Mouse (Mus musculus) neutrophil, adult 5-6 weeks (primary cell): ENCODE measurements around the gene Atp1b1. TPM values are rescaled to one million over a fixed set of nuclear protein-coding genes. Genes with fewer than 3 reads are reported as not detected.

Experiments used
- ATAC-seq: fragments of 151-379, 151-347 bp; 2 replicates; pipeline ENCODE4 v1.8.0; 2017; ENCODE audit warnings: mild to moderate bottlenecking, moderate TSS enrichment; ENCODE audit not compliant: insufficient number of reproducible peaks, poor library complexity, low FRiP score, severe bottlenecking; ENCODE audit errors: extremely low read depth
- total RNA-seq: library from RNA; stranded (forward); fragments of 200-1000 nt; gene quantifications from 2 replicates; pipeline ENCODE4 v1.2.3, GENCODE M21; 2017

Gene Atp1b1
- total RNA-seq, 1 experiment from 2014 or later, result 16.5 TPM

- no peak for ATAC-seq
These were observed 45.2 kb downstream of the Atp1b1 start for GRCm38 (mm10) chr1:164412906-164413305.

GRCm38 (mm10) chr1:164411306-164411705 is 46.8 kb downstream of the Atp1b1 start:
- ATAC-seq, result no peak

- no peak for ATAC-seq
These were observed 49.5 kb downstream of the Atp1b1 start for GRCm38 (mm10) chr1:164408655-164409054.

GRCm38 (mm10) chr1:164406506-164406905 is 51.6 kb downstream of the Atp1b1 start:
- no peak for ATAC-seq

GRCm38 (mm10) chr1:164405385-164405802 is 52.8 kb downstream of the Atp1b1 start:
- no peak for ATAC-seq

GRCm38 (mm10) chr1:164399578-164399977 is 58.6 kb downstream of the Atp1b1 start:
- no peak for ATAC-seq

GRCm38 (mm10) chr1:164397672-164398071 is 60.5 kb downstream of the Atp1b1 start:
- ATAC-seq, result no peak

- no peak for ATAC-seq
These were observed 62.9 kb downstream of the Atp1b1 start for GRCm38 (mm10) chr1:164395131-164395780.

- no peak for ATAC-seq
These were observed 66.0 kb downstream of the Atp1b1 start for GRCm38 (mm10) chr1:164392176-164392575.

GRCm38 (mm10) chr1:164389743-164390142 is 68.4 kb downstream of the Atp1b1 start:
- no peak for ATAC-seq

Other genes with a start within 250 kb of the Atp1b1 start
- gene Slc19a2, start 209.3 kb downstream of the Atp1b1 start, total RNA-seq, result 3.7 and 8.1 TPM in 2 replicates
- gene Ccdc181, start 182.8 kb downstream of the Atp1b1 start, total RNA-seq, result 10.2 and 11.3 TPM in 2 replicates
- 21.6 and 23.9 TPM in 2 replicates for gene Nme7, start 154.2 kb downstream of the Atp1b1 start, total RNA-seq
- 21.0 and 31.7 TPM in 2 replicates for gene Blzf1, start 150.9 kb downstream of the Atp1b1 start, total RNA-seq